Mouse (Mus musculus): ENCODE results near the gene Ntpcr. TPM values are rescaled to one million over a fixed set of nuclear protein-coding genes. Genes with fewer than 3 reads are reported as not detected.

Ntpcr gene
- polyA plus RNA-seq, 1 experiment from 2014 or later, result 17.2 TPM

- Histone ChIP-seq H3K27ac (peak overlapping the region; percentile 88), H3K4me1 (peaks cover 27% of the 10 kb centered on the region), H3K27me3 (ENCODE audit: poor library complexity, severe bottlenecking) (no peaks in the 10 kb centered on the region), H3K36me3 (replicated peaks) (no peaks in the 10 kb centered on the region), H3K4me3 (peak overlapping the region; percentile 69), H3K9me3 (no peaks in the 10 kb centered on the region)
- WGBS, result 7% methylated on average over 47 of the region's 52 CpGs
- DNase-seq (ENCODE audit: extremely low spot score, low spot score), result peak; percentile 89
These were observed 4.5 kb downstream of the Ntpcr start for GRCm38 (mm10) chr8:125733964-125734956.

GRCm38 (mm10) chr8:125738956-125739355 lies 9.2 kb downstream of the Ntpcr start:
- Histone ChIP-seq H3K4me3 (no peak overlapping the region), H3K4me1 (peaks cover 40% of the 10 kb centered on the region), H3K36me3 (replicated peaks) (no peaks in the 10 kb centered on the region), H3K27me3 (ENCODE audit: poor library complexity, severe bottlenecking) (no peaks in the 10 kb centered on the region), H3K27ac (no peak overlapping the region), H3K9me3 (no peaks in the 10 kb centered on the region)
- DNase-seq (ENCODE audit: extremely low spot score, low spot score), result no peak
- WGBS, result 94% methylated on average over 4 of the region's 4 CpGs

- 74% methylated on average over 10 of the region's 10 CpGs for WGBS
- H3K4me3 ChIP-seq, result no peak overlapping the region
- peaks cover 23% of the 10 kb centered on the region for H3K4me1 ChIP-seq
- H3K27me3 ChIP-seq (ENCODE audit: poor library complexity, severe bottlenecking), result no peaks in the 10 kb centered on the region
- no peaks in the 10 kb centered on the region for H3K36me3 ChIP-seq (replicated peaks)
- no peak overlapping the region for H3K27ac ChIP-seq
- no peak for DNase-seq (ENCODE audit: extremely low spot score, low spot score)
- no peaks in the 10 kb centered on the region for H3K9me3 ChIP-seq
These were observed 10.9 kb downstream of the Ntpcr start for GRCm38 (mm10) chr8:125740655-125741054.

- no peaks in the 10 kb centered on the region for H3K36me3 ChIP-seq (replicated peaks)
- DNase-seq (ENCODE audit: extremely low spot score, low spot score), result no peak
- no peak overlapping the region for H3K4me3 ChIP-seq
- peak overlapping the region; percentile 56; the same call in 1 of the 2 replicates for H3K27ac ChIP-seq
- H3K27me3 ChIP-seq (ENCODE audit: poor library complexity, severe bottlenecking), result no peaks in the 10 kb centered on the region
- no peaks in the 10 kb centered on the region for H3K9me3 ChIP-seq
- WGBS, result 83% methylated on average over 5 of the region's 5 CpGs
- H3K4me1 ChIP-seq, result peaks cover 21% of the 10 kb centered on the region
These were observed 11.6 kb downstream of the Ntpcr start for GRCm38 (mm10) chr8:125741377-125741776.

GRCm38 (mm10) chr8:125741855-125742254 lies 12.1 kb downstream of the Ntpcr start:
- no peak for DNase-seq (ENCODE audit: extremely low spot score, low spot score)
- H3K27me3 ChIP-seq (ENCODE audit: poor library complexity, severe bottlenecking), result no peaks in the 10 kb centered on the region
- 72% methylated on average over 2 of the region's 2 CpGs for WGBS
- H3K36me3 ChIP-seq (replicated peaks), result no peaks in the 10 kb centered on the region
- peaks cover 21% of the 10 kb centered on the region for H3K4me1 ChIP-seq
- H3K4me3 ChIP-seq, result no peak overlapping the region
- no peak overlapping the region for H3K27ac ChIP-seq
- no peaks in the 10 kb centered on the region for H3K9me3 ChIP-seq

GRCm38 (mm10) chr8:125742406-125742805 lies 12.6 kb downstream of the Ntpcr start:
- H3K4me3 ChIP-seq, result no peak overlapping the region
- no peaks in the 10 kb centered on the region for H3K36me3 ChIP-seq (replicated peaks)
- H3K27me3 ChIP-seq (ENCODE audit: poor library complexity, severe bottlenecking), result no peaks in the 10 kb centered on the region
- peaks cover 23% of the 10 kb centered on the region for H3K4me1 ChIP-seq
- no peak for DNase-seq (ENCODE audit: extremely low spot score, low spot score)
- H3K9me3 ChIP-seq, result no peaks in the 10 kb centered on the region
- 90% methylated on average over 8 of the region's 8 CpGs for WGBS
- no peak overlapping the region for H3K27ac ChIP-seq

GRCm38 (mm10) chr8:125744914-125745576 lies 15.3 kb downstream of the Ntpcr start:
- no peaks in the 10 kb centered on the region for H3K9me3 ChIP-seq
- no peak overlapping the region for H3K27ac ChIP-seq
- H3K4me1 ChIP-seq, result peaks cover 25% of the 10 kb centered on the region
- H3K36me3 ChIP-seq (replicated peaks), result no peaks in the 10 kb centered on the region
- WGBS, result 92% methylated on average over 10 of the region's 10 CpGs
- no peak for DNase-seq (ENCODE audit: extremely low spot score, low spot score)
- H3K27me3 ChIP-seq (ENCODE audit: poor library complexity, severe bottlenecking), result no peaks in the 10 kb centered on the region
- H3K4me3 ChIP-seq, result no peak overlapping the region

GRCm38 (mm10) chr8:125747390-125747789 lies 17.6 kb downstream of the Ntpcr start:
- Histone ChIP-seq H3K27me3 (ENCODE audit: poor library complexity, severe bottlenecking) (no peaks in the 10 kb centered on the region), H3K9me3 (no peaks in the 10 kb centered on the region), H3K27ac (no peak overlapping the region), H3K4me3 (no peak overlapping the region), H3K36me3 (replicated peaks) (no peaks in the 10 kb centered on the region), H3K4me1 (peaks cover 11% of the 10 kb centered on the region)
- WGBS, result 85% methylated on average over 8 of the region's 8 CpGs
- no peak for DNase-seq (ENCODE audit: extremely low spot score, low spot score)

GRCm38 (mm10) chr8:125750846-125751245 lies 21.1 kb downstream of the Ntpcr start:
- Histone ChIP-seq H3K4me3 (no peak overlapping the region), H3K4me1 (peaks cover 5% of the 10 kb centered on the region; the same call in 1 of the 2 replicates), H3K9me3 (no peaks in the 10 kb centered on the region), H3K36me3 (replicated peaks) (no peaks in the 10 kb centered on the region), H3K27ac (no peak overlapping the region), H3K27me3 (ENCODE audit: poor library complexity, severe bottlenecking) (no peaks in the 10 kb centered on the region)
- 89% methylated on average over 8 of the region's 8 CpGs for WGBS
- no peak for DNase-seq (ENCODE audit: extremely low spot score, low spot score)

- WGBS, result 86% methylated on average over 8 of the region's 8 CpGs
- no peak for DNase-seq (ENCODE audit: extremely low spot score, low spot score)
- Histone ChIP-seq H3K4me1 (peaks cover 10% of the 10 kb centered on the region), H3K27me3 (ENCODE audit: poor library complexity, severe bottlenecking) (no peaks in the 10 kb centered on the region), H3K27ac (peak overlapping the region; percentile 58; the same call in 1 of the 2 replicates), H3K36me3 (replicated peaks) (no peaks in the 10 kb centered on the region), H3K4me3 (no peak overlapping the region), H3K9me3 (no peaks in the 10 kb centered on the region)
These were observed 26.1 kb downstream of the Ntpcr start for GRCm38 (mm10) chr8:125755896-125756295.

GRCm38 (mm10) chr8:125756391-125757105 lies 26.8 kb downstream of the Ntpcr start:
- no peak for DNase-seq (ENCODE audit: extremely low spot score, low spot score)
- Histone ChIP-seq H3K27ac (peak overlapping the region; percentile 58; the same call in 1 of the 2 replicates), H3K4me1 (peaks cover 10% of the 10 kb centered on the region), H3K9me3 (no peaks in the 10 kb centered on the region), H3K4me3 (no peak overlapping the region), H3K27me3 (ENCODE audit: poor library complexity, severe bottlenecking) (no peaks in the 10 kb centered on the region), H3K36me3 (replicated peaks) (no peaks in the 10 kb centered on the region)
- WGBS, result 69% methylated on average over 9 of the region's 9 CpGs

GRCm38 (mm10) chr8:125757106-125757496 lies 27.3 kb downstream of the Ntpcr start:
- Histone ChIP-seq H3K9me3 (no peaks in the 10 kb centered on the region), H3K4me1 (peaks cover 10% of the 10 kb centered on the region), H3K27ac (0 out of 2 replicates have a peak overlapping the region, but pooled peaks have one; percentile 58), H3K27me3 (ENCODE audit: poor library complexity, severe bottlenecking) (no peaks in the 10 kb centered on the region), H3K4me3 (no peak overlapping the region), H3K36me3 (replicated peaks) (no peaks in the 10 kb centered on the region)
- no peak for DNase-seq (ENCODE audit: extremely low spot score, low spot score)
- 95% methylated on average over 1 of the region's 1 CpGs for WGBS
